Mouse (Mus musculus) G1E (cell line): ENCODE measurements around the gene Lekr1. TPM values are rescaled to one million over a fixed set of nuclear protein-coding genes. Genes with fewer than 3 reads are reported as not detected.

Source experiments
- ATAC-seq: 2 replicates; pipeline ENCODE4 v1.8.0; 2016; ENCODE audit warnings: mild to moderate bottlenecking; ENCODE audit not compliant: insufficient number of reproducible peaks, poor library complexity, low FRiP score, severe bottlenecking; ENCODE audit errors: extremely low read depth
- DNase-seq: peaks from one replicate; pipeline ENCODE4 v3.0.0; 2012; ENCODE audit warnings: low spot score
- H3K27me3 ChIP-seq: 2 replicates; pipeline ENCODE4 v1.6.1; 2012; ENCODE audit warnings: mild to moderate bottlenecking, low read length, inconsistent platforms; ENCODE audit not compliant: insufficient read depth
- H3K36me3 ChIP-seq: replicated peaks from 2 replicates; pipeline ENCODE3; 2012; ENCODE audit warnings: mild to moderate bottlenecking, inconsistent platforms
- H3K4me1 ChIP-seq: 2 replicates; pipeline ENCODE4 v1.6.1; 2012; ENCODE audit warnings: low read depth, low read length, inconsistent platforms, mixed read lengths; ENCODE audit not compliant: insufficient read depth
- H3K4me3 ChIP-seq: 2 replicates; pipeline ENCODE4 v1.5.1; 2012; ENCODE audit warnings: low read depth, mild to moderate bottlenecking, inconsistent platforms, low read length, moderate library complexity, mixed read lengths
- H3K9me3 ChIP-seq: replicated peaks from 2 replicates; pipeline ENCODE4 v1.6.1; 2012; ENCODE audit warnings: inconsistent platforms
- CTCF ChIP-seq: IDR thresholded peaks from 2 replicates; pipeline ENCODE4 v1.5.1; 2012; ENCODE audit warnings: low read depth, low read length, inconsistent platforms, mixed read lengths
- GATA1 ChIP-seq: IDR thresholded peaks from 2 replicates; pipeline ENCODE4 v1.6.1; 2012; ENCODE audit warnings: borderline replicate concordance, low read length, inconsistent platforms, mixed read lengths
- GATA2 ChIP-seq: IDR thresholded peaks from 2 replicates; pipeline ENCODE4 v1.6.1; 2012; ENCODE audit warnings: low read depth, low read length, inconsistent platforms, borderline replicate concordance
- POLR2AphosphoS5 ChIP-seq: IDR thresholded peaks from 2 replicates; pipeline ENCODE4 v1.6.1; 2012; ENCODE audit warnings: low read depth, low read length, inconsistent platforms; ENCODE audit not compliant: insufficient replicate concordance
- TAL1 ChIP-seq: conservative IDR thresholded peaks from 2 replicates; pipeline ENCODE4 v1.6.1; 2012; ENCODE audit warnings: low read depth, low read length, inconsistent platforms, mixed read lengths
- polyA plus RNA-seq: library from polyadenylated mRNA; stranded (reverse); fragments of >175 nt; gene quantifications from 2 replicates; pipeline ENCODE4 v1.2.3, GENCODE M21; 2012
- total RNA-seq, 2 experiments: library from RNA; stranded (forward) in 1 of 2; stranded (reverse) in 1 of 2; fragments of 200-1000 nt in 1 of 2; fragments of >200 nt in 1 of 2; fragmentation: Nextera tagmentation in 1 of 2; gene quantifications; 2 replicates each; pipeline ENCODE4 v1.2.3; 2014 to 2017

Lekr1 gene
- total and polyA plus RNA-seq, 3 experiments, result 0.11 TPM; not detected in 2

- H3K4me3 ChIP-seq, result no peak overlapping the region
- no peaks in the 10 kb centered on the region for H3K27me3 ChIP-seq
- DNase-seq, result no peak
- H3K4me1 ChIP-seq, result no peaks in the 10 kb centered on the region
- H3K9me3 ChIP-seq, result no peaks in the 10 kb centered on the region
- TF ChIP-seq CTCF (no peak), TAL1 (no peak), GATA1 (no peak), POLR2AphosphoS5 (no peak), GATA2 (no peak)
- ATAC-seq, result no peak
- no peaks in the 10 kb centered on the region for H3K36me3 ChIP-seq
These were observed 189.5 kb downstream of the Lekr1 start for GRCm38 (mm10) chr3:65855521-65855920.

GRCm38 (mm10) chr3:65858118-65858517 is 192.1 kb downstream of the Lekr1 start:
- ATAC-seq (no peak), DNase-seq (no peak)
- H3K27me3 ChIP-seq, result peaks cover 4% of the 10 kb centered on the region; the same call in 1 of the 2 replicates
- H3K9me3 ChIP-seq, result no peaks in the 10 kb centered on the region
- no peaks in the 10 kb centered on the region for H3K36me3 ChIP-seq
- no peak overlapping the region for H3K4me3 ChIP-seq
- no peak for TF ChIP-seq CTCF
- TF ChIP-seq GATA1, result no peak
- no peak for TF ChIP-seq TAL1
- no peak for TF ChIP-seq POLR2AphosphoS5
- no peak for TF ChIP-seq GATA2
- H3K4me1 ChIP-seq, result no peaks in the 10 kb centered on the region

- ATAC-seq, result no peak
- TF ChIP-seq POLR2AphosphoS5 (no peak), GATA1 (no peak)
- no peak for DNase-seq
- Histone ChIP-seq H3K9me3 (no peaks in the 10 kb centered on the region), H3K4me1 (no peaks in the 10 kb centered on the region), H3K4me3 (no peak overlapping the region), H3K36me3 (no peaks in the 10 kb centered on the region), H3K27me3 (peaks cover 4% of the 10 kb centered on the region; the same call in 1 of the 2 replicates)
These were observed 192.8 kb downstream of the Lekr1 start for GRCm38 (mm10) chr3:65858741-65859348.

GRCm38 (mm10) chr3:65859750-65860149 is 193.7 kb downstream of the Lekr1 start:
- Histone ChIP-seq H3K36me3 (no peaks in the 10 kb centered on the region), H3K4me3 (no peak overlapping the region), H3K4me1 (no peaks in the 10 kb centered on the region), H3K27me3 (peaks cover 4% of the 10 kb centered on the region; the same call in 1 of the 2 replicates), H3K9me3 (no peaks in the 10 kb centered on the region)
- TF ChIP-seq TAL1 (no peak), CTCF (no peak)
- DNase-seq (no peak), ATAC-seq (no peak)

GRCm38 (mm10) chr3:65860903-65861302 is 194.9 kb downstream of the Lekr1 start:
- H3K36me3 ChIP-seq, result no peaks in the 10 kb centered on the region
- ATAC-seq (no peak), DNase-seq (no peak)
- no peaks in the 10 kb centered on the region for H3K9me3 ChIP-seq
- TF ChIP-seq TAL1 (no peak), CTCF (no peak), GATA1 (no peak), GATA2 (no peak), POLR2AphosphoS5 (no peak)
- no peaks in the 10 kb centered on the region for H3K4me1 ChIP-seq
- H3K4me3 ChIP-seq, result no peak overlapping the region
- H3K27me3 ChIP-seq, result peaks cover 4% of the 10 kb centered on the region; the same call in 1 of the 2 replicates

GRCm38 (mm10) chr3:65861471-65861881 is 195.4 kb downstream of the Lekr1 start:
- H3K4me3 ChIP-seq, result no peak overlapping the region
- TF ChIP-seq GATA2 (no peak), POLR2AphosphoS5 (no peak), GATA1 (no peak), TAL1 (no peak), CTCF (no peak)
- ATAC-seq, result no peak

GRCm38 (mm10) chr3:65863297-65863696 is 197.3 kb downstream of the Lekr1 start:
- ATAC-seq, result 0 out of 2 replicates have a peak, but pooled peaks have one; percentile 15

More at GRCm38 (mm10) chr3:65861471-65861881, 195.4 kb downstream of the Lekr1 start:
- peaks cover 4% of the 10 kb centered on the region; the same call in 1 of the 2 replicates for H3K27me3 ChIP-seq
- no peaks in the 10 kb centered on the region for H3K9me3 ChIP-seq
- DNase-seq, result no peak
- no peaks in the 10 kb centered on the region for H3K36me3 ChIP-seq
- H3K4me1 ChIP-seq, result no peaks in the 10 kb centered on the region

More at GRCm38 (mm10) chr3:65863297-65863696, 197.3 kb downstream of the Lekr1 start:
- DNase-seq, result peak; percentile 39
- Histone ChIP-seq H3K36me3 (no peaks in the 10 kb centered on the region), H3K27me3 (peaks cover 4% of the 10 kb centered on the region; the same call in 1 of the 2 replicates), H3K9me3 (no peaks in the 10 kb centered on the region), H3K4me3 (no peak overlapping the region), H3K4me1 (no peaks in the 10 kb centered on the region)
- TF ChIP-seq GATA1, result no peak
- TF ChIP-seq CTCF, result peak; percentile 82
